In the genomic region with DNA sequence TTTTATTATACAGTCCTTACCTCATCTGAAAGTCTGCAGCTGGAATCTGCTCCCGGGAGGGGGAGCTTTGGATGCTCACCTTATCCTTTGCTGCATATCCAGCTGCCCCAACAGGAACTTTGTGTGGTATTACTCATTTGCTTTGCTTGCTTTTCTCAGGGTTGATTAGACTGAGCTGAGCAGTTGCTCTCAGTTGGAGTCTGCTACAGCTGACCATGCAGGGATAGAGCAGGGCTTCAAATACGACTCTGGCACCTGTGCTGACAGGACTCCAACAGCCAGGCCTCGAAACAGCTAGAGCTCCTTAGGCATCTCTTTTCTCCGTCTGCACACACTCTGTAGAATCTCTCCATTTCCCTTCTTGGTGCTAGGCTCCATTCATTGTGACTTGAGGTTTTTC, we compare ENCODE assay signal across 11 mouse cellular contexts.
"Had no signal": no experiment of that assay in that cellular context is flagged by ENCODE, and none has a peak within 500 bp of the region (broad histone marks: within the 10 kb centered on the region; RNA-seq: fewer than 3 reads in every experiment).

No protein-coding gene starts in this region.

- ATAC-seq: midbrain, embryonic 13.5 days had no signal

- DNase-seq: kidney, postnatal 36 days; layer of hippocampus, adult 9-11 months; layer of hippocampus, postnatal 36 days; lung, adult 18-20 months; thymus, adult 18-20 months; thymus, postnatal 14 days had no signal

- H3K27ac ChIP-seq: kidney, postnatal 0 days; limb, embryonic 12.5 days; liver, embryonic 14.5 days; midbrain, embryonic 13.5 days; neural tube, embryonic 12.5 days had no signal

- H3K27me3 ChIP-seq: limb, embryonic 12.5 days; midbrain, embryonic 13.5 days; neural tube, embryonic 12.5 days had no signal

- H3K4me3 ChIP-seq: limb, embryonic 12.5 days; midbrain, embryonic 13.5 days; neural tube, embryonic 12.5 days had no signal
